Mouse (Mus musculus) myocyte (in vitro differentiated cells): ENCODE results near the gene Stk33. TPM values are rescaled to one million over a fixed set of nuclear protein-coding genes. Genes with fewer than 3 reads are reported as not detected.

Experiments
- H3K27me3 ChIP-seq: one replicate; pipeline ENCODE4 v1.6.1; 2011; ENCODE audit not compliant: control insufficient read depth, insufficient read depth, insufficient read length
- H3K36me3 ChIP-seq: one replicate; pipeline ENCODE4 v1.6.1; 2011; ENCODE audit not compliant: control insufficient read depth, insufficient read depth
- H3K4me2 ChIP-seq: one replicate; pipeline ENCODE4 v1.6.1; 2011; ENCODE audit warnings: low read depth, control low read depth
- H3K4me3 ChIP-seq: one replicate; pipeline ENCODE4 v1.5.1; 2011; ENCODE audit warnings: mild to moderate bottlenecking, control low read depth, moderate library complexity
- H3K79me2 ChIP-seq: one replicate; pipeline ENCODE4 v1.6.1; 2011; ENCODE audit not compliant: control insufficient read depth, insufficient read depth
- H3ac ChIP-seq: one replicate; pipeline ENCODE4 v1.6.1; 2011; ENCODE audit not compliant: control insufficient read depth, insufficient read length
- CEBPB ChIP-seq: IDR thresholded peaks from 2 replicates; pipeline ENCODE4 v1.6.1; 2011; ENCODE audit warnings: mild to moderate bottlenecking, moderate library complexity; ENCODE audit not compliant: poor library complexity, insufficient read depth, severe bottlenecking
- E2F4 ChIP-seq: IDR thresholded peaks from one replicate; pipeline ENCODE4 v1.6.1; 2011; ENCODE audit warnings: mild to moderate bottlenecking, control low read depth, moderate library complexity; ENCODE audit not compliant: insufficient read depth
- MAX ChIP-seq: IDR thresholded peaks from one replicate; pipeline ENCODE4 v1.6.1; 2011; ENCODE audit warnings: low read depth, mild to moderate bottlenecking, control low read depth
- MYOD1 ChIP-seq, 3 experiments: IDR thresholded peaks; one replicate each; pipeline ENCODE4 v1.6.1; 2011; ENCODE audit warnings: control low read depth in 2 of 3, low read depth in 2 of 3, mild to moderate bottlenecking in 2 of 3, moderate library complexity in 1 of 3; ENCODE audit not compliant: insufficient read length in 2 of 3, control insufficient read depth in 1 of 3
- MYOG ChIP-seq, 3 experiments: IDR thresholded peaks; one replicate each; pipeline ENCODE4 v1.6.1; 2011; ENCODE audit warnings: control low read depth in 2 of 3, low read depth in 2 of 3, mild to moderate bottlenecking in 2 of 3; ENCODE audit not compliant: insufficient read length in 2 of 3, control insufficient read depth in 1 of 3, insufficient read depth in 1 of 3
- POLR2A ChIP-seq: IDR thresholded peaks from one replicate; pipeline ENCODE4 v1.6.1; 2011; ENCODE audit warnings: low read depth, mild to moderate bottlenecking, control low read depth, moderate library complexity; ENCODE audit not compliant: insufficient read length
- POLR2AphosphoS2 ChIP-seq: IDR thresholded peaks from one replicate; pipeline ENCODE4 v1.6.1; 2011; ENCODE audit warnings: low read depth, control low read depth; ENCODE audit not compliant: insufficient read length
- REST ChIP-seq: IDR thresholded peaks from one replicate; pipeline ENCODE4 v1.6.1; 2011; ENCODE audit warnings: mild to moderate bottlenecking, control low read depth, moderate library complexity; ENCODE audit not compliant: insufficient read depth, insufficient read length
- SRF ChIP-seq: IDR thresholded peaks from one replicate; pipeline ENCODE4 v1.6.1; 2011; ENCODE audit warnings: low read depth; ENCODE audit not compliant: control insufficient read depth, insufficient read length
- TCF12 ChIP-seq: IDR thresholded peaks from one replicate; pipeline ENCODE4 v1.6.1; 2011; ENCODE audit warnings: mild to moderate bottlenecking, control low read depth; ENCODE audit not compliant: poor library complexity, insufficient read depth, severe bottlenecking
- TCF3 ChIP-seq: IDR thresholded peaks from one replicate; pipeline ENCODE4 v1.6.1; 2011; ENCODE audit warnings: low read depth, control low read depth; ENCODE audit not compliant: insufficient read length
- USF1 ChIP-seq: IDR thresholded peaks from one replicate; pipeline ENCODE4 v1.6.1; 2011; ENCODE audit warnings: low read depth, mild to moderate bottlenecking, control low read depth, moderate library complexity
- polyA plus RNA-seq: library from polyadenylated mRNA; unstranded; fragments of >200 nt; fragmentation: generic; extraction: Trizol; gene quantifications from one replicate; pipeline ENCODE4 v1.2.1, GENCODE M21; 2012; ENCODE audit warnings: missing spikeins

Stk33 gene
- polyA plus RNA-seq, 1 experiment = 0.04 TPM

GRCm38 (mm10) chr7:109454856-109455255 is 16.0 kb upstream of the Stk33 start:
- Histone ChIP-seq H3K4me2 (no peak overlapping the region), H3K4me3 (no peak overlapping the region), H3ac (no peak overlapping the region), H3K36me3 (no peaks in the 10 kb centered on the region), H3K79me2 (no peaks in the 10 kb centered on the region), H3K27me3 (no peaks in the 10 kb centered on the region)
- TF ChIP-seq MYOD1 (IDR thresholded peaks at IDR 0.05; ENCODE audit: control insufficient read depth in 1 of 3, insufficient read length in 2 of 3, low read depth in 2 of 3) (no peak), MYOG (IDR thresholded peaks at IDR 0.05; ENCODE audit: control insufficient read depth in 1 of 3, insufficient read depth in 1 of 3, insufficient read length in 2 of 3, low read depth in 2 of 3) (no peak), POLR2A (no peak), POLR2AphosphoS2 (no peak), CEBPB (no peak), REST (no peak), TCF12 (no peak)

GRCm38 (mm10) chr7:109448060-109448459 is 9.2 kb upstream of the Stk33 start:
- no peaks in the 10 kb centered on the region for H3K27me3 ChIP-seq
- H3K4me2 ChIP-seq = no peak overlapping the region
- H3K79me2 ChIP-seq = no peaks in the 10 kb centered on the region
- no peaks in the 10 kb centered on the region for H3K36me3 ChIP-seq
- no peak overlapping the region for H3K4me3 ChIP-seq
- H3ac ChIP-seq = no peak overlapping the region
- no peak for TF ChIP-seq TCF12
- TF ChIP-seq TCF3 = no peak
- no peak for TF ChIP-seq POLR2AphosphoS2
- TF ChIP-seq SRF = no peak
- TF ChIP-seq CEBPB = no peak
- TF ChIP-seq MYOD1 (IDR thresholded peaks at IDR 0.05; ENCODE audit: control insufficient read depth in 1 of 3, insufficient read length in 2 of 3, low read depth in 2 of 3) = no peak
- TF ChIP-seq E2F4 = no peak
- no peak for TF ChIP-seq POLR2A
- TF ChIP-seq USF1 = no peak
- no peak for TF ChIP-seq MAX
- no peak for TF ChIP-seq MYOG (IDR thresholded peaks at IDR 0.05; ENCODE audit: control insufficient read depth in 1 of 3, insufficient read depth in 1 of 3, insufficient read length in 2 of 3, low read depth in 2 of 3)
- no peak for TF ChIP-seq REST

- H3K27me3 ChIP-seq = no peaks in the 10 kb centered on the region
- H3ac ChIP-seq = no peak overlapping the region
- TF ChIP-seq TCF12 (no peak), MYOG (IDR thresholded peaks at IDR 0.05; ENCODE audit: control insufficient read depth in 1 of 3, insufficient read depth in 1 of 3, insufficient read length in 2 of 3, low read depth in 2 of 3) (no peak)
Measured at GRCm38 (mm10) chr7:109445012-109445411, 6.1 kb upstream of the Stk33 start.

GRCm38 (mm10) chr7:109442739-109443138 is 3.9 kb upstream of the Stk33 start:
- Histone ChIP-seq H3K36me3 (no peaks in the 10 kb centered on the region), H3K4me2 (no peak overlapping the region), H3K27me3 (no peaks in the 10 kb centered on the region), H3K4me3 (no peak overlapping the region), H3ac (no peak overlapping the region), H3K79me2 (no peaks in the 10 kb centered on the region)
- TF ChIP-seq MAX (no peak), MYOG (IDR thresholded peaks at IDR 0.05; ENCODE audit: control insufficient read depth in 1 of 3, insufficient read depth in 1 of 3, insufficient read length in 2 of 3, low read depth in 2 of 3) (no peak), TCF12 (no peak), POLR2AphosphoS2 (no peak), MYOD1 (IDR thresholded peaks at IDR 0.05; ENCODE audit: control insufficient read depth in 1 of 3, insufficient read length in 2 of 3, low read depth in 2 of 3) (no peak), POLR2A (no peak), TCF3 (no peak)

More at GRCm38 (mm10) chr7:109445012-109445411, 6.1 kb upstream of the Stk33 start:
- H3K4me2 ChIP-seq = no peak overlapping the region
- H3K4me3 ChIP-seq = no peak overlapping the region
- H3K79me2 ChIP-seq = no peaks in the 10 kb centered on the region
- no peaks in the 10 kb centered on the region for H3K36me3 ChIP-seq

GRCm38 (mm10) chr7:109440697-109441269 is 1.9 kb upstream of the Stk33 start:
- Histone ChIP-seq H3K4me3 (no peak overlapping the region), H3K27me3 (no peaks in the 10 kb centered on the region), H3K36me3 (no peaks in the 10 kb centered on the region), H3ac (no peak overlapping the region), H3K79me2 (no peaks in the 10 kb centered on the region), H3K4me2 (no peak overlapping the region)
- TF ChIP-seq USF1 (no peak), MAX (no peak), TCF12 (no peak), TCF3 (no peak), E2F4 (no peak), POLR2A (no peak), REST (no peak), MYOG (IDR thresholded peaks at IDR 0.05; ENCODE audit: control insufficient read depth in 1 of 3, insufficient read depth in 1 of 3, insufficient read length in 2 of 3, low read depth in 2 of 3) (no peak), CEBPB (no peak), SRF (no peak), MYOD1 (IDR thresholded peaks at IDR 0.05; ENCODE audit: control insufficient read depth in 1 of 3, insufficient read length in 2 of 3, low read depth in 2 of 3) (no peak), POLR2AphosphoS2 (no peak)
